ENCODE assay signal across 25 mouse cellular contexts in genomic region chr6:52562994-52563393, GRCm38 (mm10).
"Had no signal": no experiment of that assay in that cellular context is flagged by ENCODE, and none has a peak within 500 bp of the region (broad histone marks: within the 10 kb centered on the region; RNA-seq: fewer than 3 reads in every experiment).

No protein-coding gene starts in this region.

- H3K9me3 ChIP-seq: heart, embryonic 13.5 days; heart, embryonic 15.5 days; hindbrain, embryonic 13.5 days; hindbrain, embryonic 15.5 days; kidney, embryonic 15.5 days; limb, embryonic 13.5 days; limb, embryonic 15.5 days; liver, embryonic 12.5 days had no signal

- H3K27me3 ChIP-seq: heart, embryonic 13.5 days; heart, embryonic 15.5 days; hindbrain, embryonic 15.5 days; kidney, embryonic 15.5 days; limb, embryonic 15.5 days; liver, embryonic 12.5 days had no signal

- H3K27ac ChIP-seq: gastrocnemius, adult 2 months; heart, adult 2 months; heart, embryonic 13.5 days; heart, embryonic 15.5 days; hindbrain, embryonic 13.5 days; hindbrain, embryonic 15.5 days; hindbrain, postnatal 0 days; kidney, embryonic 15.5 days; kidney, postnatal 0 days; limb, embryonic 13.5 days; limb, embryonic 15.5 days; liver, embryonic 12.5 days; liver, embryonic 14.5 days had no signal

- H3K4me3 ChIP-seq: gastrocnemius, adult 2 months; heart, adult 2 months; heart, embryonic 13.5 days; heart, embryonic 15.5 days; hindbrain, embryonic 13.5 days; hindbrain, embryonic 15.5 days; kidney, embryonic 15.5 days; limb, embryonic 13.5 days; limb, embryonic 15.5 days; liver, embryonic 12.5 days had no signal

- ATAC-seq: hindbrain, postnatal 0 days; liver, embryonic 12.5 days had no signal

- H3K4me2 ChIP-seq: heart, embryonic 13.5 days; heart, embryonic 15.5 days; hindbrain, embryonic 13.5 days; hindbrain, embryonic 15.5 days; kidney, embryonic 15.5 days; limb, embryonic 13.5 days; limb, embryonic 15.5 days; liver, embryonic 12.5 days had no signal

- DNase-seq: gastrocnemius, adult 2 months; gastrocnemius, postnatal 10 days; gastrocnemius, postnatal 25 days; heart, adult 2 months; heart, postnatal 14 days; heart, postnatal 36 days; kidney, adult 11 months; kidney, adult 2 months; kidney, adult 9 months; kidney, postnatal 14 days; kidney, postnatal 36 days; layer of hippocampus, adult 9-11 months; layer of hippocampus, postnatal 36 days; left cerebral cortex, postnatal 4 days had no signal

- H3K4me1 ChIP-seq: heart, embryonic 15.5 days; kidney, embryonic 15.5 days; limb, embryonic 13.5 days; limb, embryonic 15.5 days had no signal

- H3K9ac ChIP-seq: heart, embryonic 13.5 days; heart, embryonic 15.5 days; hindbrain, embryonic 13.5 days; hindbrain, embryonic 15.5 days; kidney, embryonic 15.5 days; limb, embryonic 13.5 days; limb, embryonic 15.5 days; liver, embryonic 12.5 days; liver, embryonic 14.5 days had no signal

- H3K36me3 ChIP-seq: heart, embryonic 13.5 days; heart, embryonic 15.5 days; hindbrain, embryonic 13.5 days; hindbrain, embryonic 15.5 days; kidney, embryonic 15.5 days; limb, embryonic 13.5 days; limb, embryonic 15.5 days had no signal
